Mouse (Mus musculus) kidney, adult 2 months (tissue): ENCODE data around the gene Iqcf1.

Experiments
- CTCF ChIP-seq: fragments of 200-500 bp; conservative IDR thresholded peaks from 2 replicates; pipeline ENCODE4 v1.5.1; 2011; ENCODE audit warnings: low read depth, mild to moderate bottlenecking, control low read depth, low read length, moderate library complexity, mixed read lengths; ENCODE audit not compliant: insufficient read depth, insufficient read length
- POLR2A ChIP-seq: fragments of 200-500 bp; IDR thresholded peaks from one replicate; pipeline ENCODE4 v1.6.1; 2011; ENCODE audit warnings: low read depth, low read length, control low read depth

GRCm38 (mm10) chr9:106514273-106514672 is 14.5 kb downstream of the Iqcf1 start, which contains the start of gene Iqcf5:
- TF ChIP-seq POLR2A (no peak), CTCF (no peak)
